Mouse (Mus musculus) gastrocnemius, postnatal 25 days (tissue): ENCODE data around the gene Cfap43. TPM values are rescaled to one million over a fixed set of nuclear protein-coding genes. Genes with fewer than 3 reads are reported as not detected.
"Not testable (repeated sequence)": the region's sequence is repeated elsewhere in the genome, so short reads cannot be mapped to it uniquely, and the experiment has no call there.

Experiments used
- DNase-seq: peaks from one replicate; pipeline ENCODE4 v3.0.0; 2022
- total RNA-seq, 2 experiments: library from RNA; stranded (reverse); gene quantifications; 1 replicate in 1 of 2; 2 replicates in 1 of 2; pipeline ENCODE4 v1.2.3; 2021

Cfap43 gene
- total RNA-seq, 2 experiments from 2014 or later, result not detected

DNA sequence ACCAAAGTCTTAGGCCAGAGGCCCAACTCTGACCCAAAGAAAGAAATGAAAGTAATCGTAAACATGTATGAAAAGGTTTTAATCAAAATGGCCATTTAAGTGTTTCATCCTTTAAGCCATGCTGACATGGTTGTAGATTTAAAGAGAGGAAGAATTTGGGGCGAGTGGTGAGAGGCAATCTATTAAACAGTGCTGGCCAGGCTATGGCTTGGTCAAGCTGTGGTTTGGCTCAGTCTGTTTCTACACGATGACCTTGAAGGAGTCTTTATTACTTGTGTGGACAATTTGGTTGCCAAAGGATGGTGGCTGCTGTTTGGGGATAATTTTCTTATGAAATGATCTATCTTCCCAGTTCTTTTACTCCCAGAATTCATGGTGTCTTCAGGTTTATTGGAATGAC is 66.0 kb downstream of the Cfap43 start:
- DNase-seq, result no peak

- not testable (repeated sequence) for DNase-seq
Measured at GRCm38 (mm10) chr19:47852131-47852530, 67.0 kb downstream of the Cfap43 start.

GRCm38 (mm10) chr19:47849735-47850134 is 69.4 kb downstream of the Cfap43 start:
- DNase-seq, result no peak

DNA sequence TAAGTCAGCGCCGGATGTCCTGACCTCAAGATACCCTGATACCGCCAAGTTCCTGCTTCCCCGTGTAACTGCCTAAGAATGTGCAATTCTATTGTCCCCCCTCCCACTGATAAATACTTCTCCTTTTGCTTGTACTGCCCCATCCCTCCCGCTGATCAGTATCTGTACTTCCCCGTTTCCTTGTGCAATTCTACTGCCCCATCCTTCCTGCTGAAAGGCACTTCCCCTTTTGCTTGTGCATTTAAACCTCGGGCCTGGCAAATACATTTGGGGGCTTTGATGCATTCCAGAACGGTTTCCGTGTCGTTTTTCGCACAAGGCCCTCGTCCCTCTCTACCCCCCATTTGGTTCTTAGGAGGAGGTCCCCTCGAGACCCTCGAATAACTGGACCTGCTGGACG is 77.9 kb downstream of the Cfap43 start:
- DNase-seq, result not testable (repeated sequence)

DNA sequence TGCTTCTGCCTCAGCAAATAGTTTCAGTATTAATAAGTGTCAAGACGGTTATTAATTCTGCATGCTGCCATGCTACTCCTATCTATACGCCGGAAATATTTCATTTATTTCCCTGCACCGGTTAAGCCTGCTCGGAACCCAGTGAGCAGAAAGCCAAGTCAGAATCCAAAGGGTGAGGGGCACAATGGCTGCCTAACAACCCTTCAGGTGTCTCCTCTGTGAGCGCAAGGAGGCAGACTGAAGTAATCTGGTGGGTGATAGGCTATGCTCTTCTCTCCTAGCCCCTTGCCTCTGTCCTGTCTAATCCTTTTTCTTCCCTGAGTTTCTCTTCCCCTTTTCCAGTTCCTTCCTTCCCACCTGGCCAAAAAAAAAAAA is 81.6 kb downstream of the Cfap43 start:
- DNase-seq, result no peak

- DNase-seq, result peak; percentile 30
Measured at GRCm38 (mm10) chr19:47836701-47837526, 82.2 kb downstream of the Cfap43 start.

- DNase-seq, result no peak
Measured at GRCm38 (mm10) chr19:47835776-47836175, 83.3 kb downstream of the Cfap43 start.

DNA sequence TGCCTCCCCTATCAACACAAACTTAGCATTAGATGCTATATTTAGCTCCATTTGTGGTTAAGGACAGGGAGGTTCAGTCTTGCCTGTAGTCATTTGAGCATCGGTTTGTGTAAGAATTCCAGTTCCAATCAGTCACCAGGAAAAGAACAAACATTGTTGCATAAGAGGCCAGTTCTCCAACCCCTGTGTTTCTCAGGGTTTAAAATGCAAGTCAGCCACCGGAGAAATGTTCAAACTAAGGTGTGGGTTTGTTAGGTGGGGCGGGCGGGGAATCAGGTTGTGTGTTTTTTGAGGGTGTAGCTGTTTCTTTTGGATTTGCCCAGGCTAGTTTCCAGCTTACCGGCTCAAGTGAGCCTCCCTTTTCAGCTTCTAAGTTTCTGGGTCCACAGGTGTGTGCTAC is 84.5 kb downstream of the Cfap43 start:
- no peak for DNase-seq

DNA sequence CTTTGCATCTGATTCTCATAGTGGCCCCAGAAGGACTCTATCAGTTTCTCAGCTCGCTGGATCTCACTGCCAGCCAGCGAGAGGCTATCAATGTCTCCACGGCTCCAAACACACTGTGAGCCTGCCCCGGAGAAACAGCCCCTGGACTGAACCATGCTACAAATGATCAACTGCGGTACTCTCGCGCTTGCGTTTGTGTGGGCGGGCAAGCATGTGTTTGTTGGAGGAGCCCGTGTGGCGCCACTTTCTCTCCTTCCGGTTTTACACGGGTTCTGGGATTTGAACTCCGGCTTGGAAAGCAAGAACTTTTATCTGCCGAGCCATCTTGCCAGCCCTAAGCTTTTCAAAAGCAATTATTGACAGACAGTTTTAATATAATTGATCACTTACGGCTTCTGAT is 86.8 kb downstream of the Cfap43 start:
- no peak for DNase-seq

DNA sequence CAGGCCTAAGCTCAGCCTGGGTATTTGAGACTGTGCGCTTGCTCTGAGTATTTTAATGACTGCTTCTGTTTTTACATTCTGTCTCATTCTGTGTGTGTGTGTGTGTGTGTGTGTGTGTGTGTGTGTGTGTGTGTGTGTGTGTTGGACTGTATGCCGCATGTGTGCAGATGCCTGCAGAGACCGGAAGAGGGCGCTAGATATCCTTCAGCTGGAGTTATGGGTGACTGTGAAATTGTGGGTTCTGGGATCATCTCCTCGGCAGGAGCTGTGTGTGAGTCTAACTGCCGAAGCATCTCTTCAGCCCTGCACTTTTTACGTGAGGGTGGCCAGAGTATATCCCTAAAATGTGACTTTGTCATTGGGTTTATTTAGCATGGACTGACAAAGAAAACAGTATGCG is 88.0 kb downstream of the Cfap43 start:
- DNase-seq, result no peak

GRCm38 (mm10) chr19:47829913-47830450 is 89.1 kb downstream of the Cfap43 start:
- no peak for DNase-seq

GRCm38 (mm10) chr19:47824026-47824425 is 95.1 kb downstream of the Cfap43 start:
- no peak for DNase-seq

DNA sequence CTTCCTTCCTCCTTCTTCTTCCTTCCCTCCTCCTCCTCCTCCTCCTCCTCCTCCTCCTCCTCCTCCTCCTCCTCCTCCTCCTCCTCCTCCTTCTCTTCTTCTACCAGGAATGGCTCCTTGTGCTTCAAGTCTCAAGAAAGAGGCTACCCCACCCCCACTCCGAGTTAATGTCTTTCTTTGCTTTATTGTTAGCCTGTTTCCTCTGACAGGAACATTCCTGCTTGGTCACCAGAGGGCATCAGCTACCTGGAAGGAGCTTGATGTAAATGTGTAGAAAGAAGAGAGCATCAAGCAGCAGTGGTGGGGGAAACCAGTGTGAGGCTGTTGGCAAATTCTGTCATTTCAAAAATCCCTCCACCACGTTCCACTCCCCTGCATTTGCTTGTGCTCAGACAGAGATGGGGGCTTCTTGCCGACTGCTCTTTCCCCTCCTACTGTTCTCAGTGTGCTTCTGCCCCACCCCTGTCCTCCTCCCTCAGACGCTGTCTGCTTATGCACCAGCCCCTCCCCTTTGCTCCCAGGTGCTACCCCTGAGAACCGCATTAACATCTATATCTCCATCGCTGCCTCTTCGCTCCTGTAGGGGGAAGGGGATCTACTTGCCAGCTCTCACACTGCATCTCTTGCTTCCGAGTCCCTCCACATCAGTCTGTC is 96.8 kb downstream of the Cfap43 start:
- DNase-seq, result no peak

- DNase-seq, result peak; percentile 4
Measured at GRCm38 (mm10) chr19:47821494-47821872, 97.6 kb downstream of the Cfap43 start.

DNA sequence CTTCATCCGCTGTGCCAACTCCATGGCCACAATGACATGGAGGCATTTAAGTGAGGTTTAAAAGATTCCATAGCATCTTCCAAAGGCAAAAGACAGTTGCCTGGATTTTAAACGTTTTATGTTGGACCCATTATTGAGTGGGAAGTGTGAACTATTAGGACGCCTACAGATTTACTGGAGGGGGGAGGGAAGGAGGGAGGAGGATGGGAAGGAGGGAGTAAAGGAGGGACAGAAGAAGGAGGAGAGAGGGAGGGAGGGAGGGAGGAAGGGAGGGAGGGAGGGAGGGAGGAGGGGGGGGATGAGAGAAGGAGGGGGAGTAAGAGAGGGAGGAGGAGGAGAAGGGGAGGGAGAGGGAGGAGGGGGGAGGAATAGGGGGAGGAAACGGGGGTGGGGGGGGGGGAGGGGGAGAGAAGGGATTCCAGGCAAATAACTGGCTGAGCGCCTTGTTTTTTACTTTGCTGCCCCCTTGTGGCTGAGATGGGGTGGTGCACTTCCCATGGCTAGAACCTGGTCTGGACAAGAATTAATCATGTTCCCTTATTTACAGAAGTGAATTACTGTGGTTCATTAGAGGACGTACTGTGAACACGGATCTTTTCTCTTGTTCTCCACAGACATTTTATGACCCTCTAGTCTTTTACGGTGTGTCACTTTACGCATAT is 98.1 kb downstream of the Cfap43 start:
- peak; percentile 23 for DNase-seq

- no peak for DNase-seq
Measured at GRCm38 (mm10) chr19:47817692-47818091, 101.4 kb downstream of the Cfap43 start.

GRCm38 (mm10) chr19:47814721-47815120 is 104.4 kb downstream of the Cfap43 start:
- DNase-seq, result no peak

- no peak for DNase-seq
Measured at GRCm38 (mm10) chr19:47812091-47812490, 107.0 kb downstream of the Cfap43 start.

DNA sequence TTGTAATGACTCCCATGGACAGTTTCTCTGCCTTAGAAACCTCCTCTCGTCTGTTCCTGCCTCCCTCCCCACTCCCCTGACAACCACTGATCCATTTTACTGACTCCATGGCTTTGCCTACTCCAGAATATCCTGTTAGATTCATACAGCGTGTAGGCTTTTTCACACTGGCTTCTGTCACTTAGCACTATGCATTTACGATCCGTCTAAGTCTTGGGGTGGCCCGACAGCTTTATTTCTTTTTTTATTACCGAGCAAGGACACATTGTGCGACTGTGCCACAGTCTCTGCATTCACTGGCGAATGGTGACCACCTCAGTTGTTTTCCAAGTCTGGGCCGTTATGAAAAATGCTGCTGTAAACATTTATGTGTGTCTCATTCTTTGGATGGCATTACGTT is 120.5 kb downstream of the Cfap43 start:
- DNase-seq, result no peak

GRCm38 (mm10) chr19:47796699-47797098 is 122.4 kb downstream of the Cfap43 start:
- DNase-seq, result no peak

GRCm38 (mm10) chr19:47795009-47795728 is 123.9 kb downstream of the Cfap43 start:
- peak; percentile 19 for DNase-seq

DNA sequence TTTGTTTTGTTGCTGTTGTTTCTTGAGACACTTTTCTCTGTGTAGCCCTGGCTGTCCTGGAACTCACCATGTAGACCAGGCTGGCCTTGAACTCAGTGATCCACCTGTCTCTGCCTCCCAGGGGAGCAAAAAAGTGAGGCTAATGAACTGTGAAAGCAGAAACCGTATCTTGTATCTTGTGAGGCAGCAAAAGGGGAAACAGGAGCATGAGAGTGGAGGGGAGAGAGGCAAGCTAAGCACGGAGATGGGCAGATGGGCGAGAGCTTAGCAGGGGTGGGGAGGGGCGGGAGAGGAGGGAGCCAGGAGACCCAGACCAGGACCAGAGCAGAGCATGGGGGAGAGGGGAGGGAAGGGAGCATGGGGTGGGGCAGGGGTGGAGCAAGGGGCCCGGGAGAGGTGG is 124.8 kb downstream of the Cfap43 start:
- DNase-seq, result no peak
